Mouse (Mus musculus): Measurements from ENCODE around the gene Apc2. TPM values are rescaled to one million over a fixed set of nuclear protein-coding genes. Genes with fewer than 3 reads are reported as not detected.

The Apc2 gene
- total RNA-seq, 2 experiments from 2014 or later, result 131 to 139 TPM

DNA sequence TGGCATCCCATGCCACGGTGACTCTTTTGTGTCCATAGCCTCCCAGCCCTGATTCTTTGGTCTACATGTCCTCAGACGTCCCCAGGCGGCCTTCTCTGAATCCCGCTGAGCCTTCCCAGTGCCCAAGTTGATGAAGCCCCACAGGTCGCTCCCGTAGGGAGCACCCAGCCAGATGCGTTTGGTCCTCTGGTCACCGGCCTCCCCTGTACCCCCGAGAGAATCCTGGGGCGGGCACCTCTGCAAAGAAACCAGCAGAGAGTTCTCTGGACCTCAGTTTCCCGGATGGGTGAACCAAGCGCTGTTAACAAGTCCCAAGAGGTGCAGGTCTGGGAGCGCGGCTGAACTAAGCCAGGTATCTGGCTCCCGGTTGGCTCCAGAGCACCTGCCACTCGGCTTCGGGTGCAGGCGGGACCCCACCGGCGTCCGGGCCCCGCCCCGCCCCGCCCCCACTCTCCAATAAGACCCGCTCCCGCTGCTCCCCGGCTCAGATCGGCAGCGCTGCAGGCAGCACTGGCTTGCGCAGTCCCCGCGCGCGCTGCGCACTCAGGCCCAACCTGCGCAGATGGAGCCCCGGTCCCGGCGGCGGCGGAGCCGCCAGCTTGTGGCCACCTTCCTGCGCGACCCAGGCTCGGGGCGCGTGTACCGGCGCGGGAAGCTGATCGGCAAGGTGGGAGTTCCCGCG lies 60.4 kb downstream of the Apc2 start, which contains the start of gene Plk5:
Gene Plk5 (plus strand): TSS at position 459 of the 682 bp plus-strand sequence.
- no peak for DNase-seq (ENCODE audit: low spot score in 2 of 2)
- intact Hi-C loops (cut with DNase I), result loop anchor here (10.0 kb wide), 1 partner anchor 139 kb away; the partner anchor contains the start of gene Onecut3

DNA sequence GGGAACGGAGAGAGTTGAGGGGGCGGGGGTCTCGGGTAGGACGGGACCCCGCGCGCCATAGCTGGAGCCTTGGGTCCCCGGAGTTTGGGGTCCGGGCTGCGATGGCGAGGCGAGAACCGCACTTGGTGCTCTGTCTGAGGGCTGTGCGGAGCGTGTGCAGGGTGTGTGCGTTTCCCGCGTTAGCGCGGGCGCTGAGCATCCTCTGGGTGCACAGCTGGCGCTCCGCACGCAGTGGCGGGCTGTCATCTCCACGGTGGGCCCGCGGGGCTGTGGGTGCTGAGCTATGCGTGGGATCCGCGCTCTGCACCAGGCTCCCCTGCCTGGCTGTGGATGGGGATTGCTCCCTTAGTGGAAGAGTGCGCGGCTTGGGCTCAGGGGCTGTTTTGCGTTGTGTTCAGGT lies 61.0 kb downstream of the Apc2 start:
- intact Hi-C loops (cut with DNase I), result loop anchor here (10.0 kb wide), 1 partner anchor 138 kb away; the partner anchor contains the start of gene Onecut3
- peak in 1 of 2 experiments; percentile 40 for DNase-seq (ENCODE audit: low spot score in 2 of 2)

DNA sequence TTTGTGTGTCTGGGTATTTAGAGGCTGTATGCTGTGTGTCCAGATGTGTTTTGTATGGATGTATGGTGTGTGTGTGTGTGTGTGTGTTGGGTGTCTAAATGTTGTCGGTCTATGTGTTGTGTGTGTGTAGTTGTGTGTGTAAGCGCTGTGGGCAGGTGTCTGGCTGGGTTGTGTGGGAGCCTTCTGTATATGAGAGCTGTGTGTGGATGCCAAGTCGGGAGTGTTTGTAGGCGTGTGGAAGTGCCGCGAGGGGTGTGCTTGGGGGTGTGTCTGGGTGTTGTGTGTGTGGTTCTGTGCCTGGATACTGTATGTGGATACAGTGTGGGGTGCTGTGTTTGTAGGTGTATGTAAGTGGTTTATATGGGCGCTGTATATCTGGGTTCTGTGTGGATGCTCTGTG lies 61.6 kb downstream of the Apc2 start:
- peak in 1 of 2 experiments; percentile 50 for DNase-seq (ENCODE audit: low spot score in 2 of 2)
- intact Hi-C loops (cut with DNase I), result loop anchor here (10.0 kb wide), 1 partner anchor 137 kb away; the partner anchor contains the start of gene Onecut3

DNA sequence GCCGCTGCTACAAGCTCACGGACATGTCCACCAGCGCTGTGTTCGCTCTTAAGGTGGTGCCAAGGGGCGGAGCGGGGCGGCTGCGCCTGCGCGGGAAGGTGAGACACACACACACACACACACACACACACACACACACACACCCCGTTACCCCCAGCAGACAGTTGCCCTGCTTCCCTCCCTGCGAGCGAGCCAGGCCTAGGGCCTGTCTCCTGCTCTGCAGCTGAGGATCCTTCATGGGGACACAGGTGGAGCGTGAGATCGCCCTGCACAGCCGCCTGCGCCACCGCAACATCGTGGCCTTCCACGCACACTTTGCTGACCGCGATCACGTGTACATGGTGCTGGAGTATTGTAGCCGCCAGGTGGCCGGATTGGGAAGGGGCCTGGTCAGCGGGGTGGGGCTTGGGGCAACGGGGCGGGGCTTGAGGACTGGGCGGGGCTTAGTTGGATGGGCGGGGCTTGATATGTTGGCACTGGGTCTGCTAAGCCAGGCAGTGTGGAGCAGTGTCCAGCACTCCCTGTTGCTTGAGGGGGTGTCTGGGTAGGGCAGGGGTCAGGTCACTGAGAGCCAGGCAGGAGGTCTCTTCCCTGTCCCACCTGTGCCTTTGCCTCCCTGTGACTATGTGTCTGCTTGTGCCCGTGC lies 62.3 kb downstream of the Apc2 start:
- intact Hi-C loops (cut with DNase I), result loop anchor here (10.0 kb wide), 1 partner anchor 137 kb away; the partner anchor contains the start of gene Onecut3

DNA sequence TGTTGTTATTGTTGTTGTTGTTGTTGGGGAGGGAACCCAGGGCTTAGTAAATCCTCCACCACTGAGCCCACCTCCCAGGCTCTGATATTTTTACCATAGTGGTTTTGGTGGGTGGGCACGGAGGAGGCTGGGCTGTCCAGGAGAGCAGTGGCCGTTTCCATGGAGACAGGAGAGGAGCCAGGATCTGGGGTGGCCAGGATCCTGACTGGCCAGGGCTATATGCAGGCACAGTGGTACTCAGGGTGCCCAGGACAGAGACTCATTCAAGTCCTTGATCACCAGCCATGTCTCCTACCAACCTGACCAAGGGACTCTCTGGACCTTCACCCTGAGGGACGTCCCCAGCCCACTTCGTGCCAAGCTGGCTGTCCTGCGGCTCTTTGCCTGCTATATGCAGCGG lies 68.0 kb downstream of the Apc2 start:
- intact Hi-C loops (cut with DNase I), result no loop called here
- no peak for DNase-seq (ENCODE audit: low spot score in 2 of 2)

More for the DNA sequence above, 62.3 kb downstream of the Apc2 start:
- DNase-seq (ENCODE audit: low spot score in 2 of 2), result no peak

DNA sequence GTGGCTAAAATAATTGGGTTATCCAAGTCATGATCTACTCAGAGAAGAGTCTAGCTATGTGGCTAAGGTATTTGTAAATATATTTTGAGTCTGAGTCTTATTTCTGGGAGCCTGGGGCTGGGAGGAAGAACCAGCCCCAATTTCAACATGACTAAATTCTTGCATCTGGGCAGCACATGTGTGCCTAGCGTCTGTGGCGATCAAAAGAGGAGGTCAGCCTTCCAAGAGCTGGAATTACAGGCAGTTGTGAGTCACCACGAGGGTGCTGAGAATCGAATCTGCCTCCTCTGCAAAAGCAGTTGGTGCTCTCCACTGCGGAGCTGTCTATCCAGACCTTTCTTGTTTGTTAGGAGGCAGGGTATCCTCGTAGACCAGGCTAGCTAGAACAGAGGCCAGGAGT lies 70.0 kb downstream of the Apc2 start:
- intact Hi-C loops (cut with DNase I), result no loop called here
- DNase-seq (ENCODE audit: low spot score in 2 of 2), result no peak

Small RNA genes within 50 kb of the gene (microRNA-seq; reads per million reads assigned to microRNA genes)
- 2.4 to 3.7 reads per million in 2 experiments for gene Mir6911

Other genes with a start within 250 kb of the Apc2 start
- gene Gpx4, start 248.8 kb upstream of the Apc2 start, total RNA-seq (2021), result 100 to 1,000 TPM; 462 to 482 TPM
- 10 to 100 TPM; 19.2 to 19.3 TPM for gene Sbno2, start 190.4 kb upstream of the Apc2 start, total RNA-seq (2021)
- gene Stk11, start 180.2 kb upstream of the Apc2 start, total RNA-seq (2021), result 10 to 100 TPM; 86.2 to 90.8 TPM
- 100 to 1,000 TPM; 403 to 424 TPM for gene Atp5d, start 157.3 kb upstream of the Apc2 start, total RNA-seq (2021)
- 100 to 1,000 TPM; 437 to 473 TPM for gene Cbarp, start 155.1 kb upstream of the Apc2 start, total RNA-seq (2021)
- 10 to 100 TPM; 94.0 to 96.3 TPM for gene Midn, start 147.7 kb upstream of the Apc2 start, total RNA-seq (2021)
- 100 to 1,000 TPM in 1 of 2 experiments, 10 to 100 TPM in 1; 95.6 to 111 TPM for gene Cirbp, start 130.0 kb upstream of the Apc2 start, total RNA-seq (2021)
- 1 to 10 TPM; 5.7 to 6.2 TPM for gene 1600002K03Rik, start 123.0 kb upstream of the Apc2 start, total RNA-seq (2021)
- gene Efna2, start 116.5 kb upstream of the Apc2 start, total RNA-seq (2021), result 10 to 100 TPM; 13.9 to 14.3 TPM
- 10 to 100 TPM; 39.4 to 41.5 TPM for gene Mum1, start 69.5 kb upstream of the Apc2 start, total RNA-seq (2021)
- gene Ndufs7, start 46.9 kb upstream of the Apc2 start, total RNA-seq (2021), result 100 to 1,000 TPM; 171 to 187 TPM
- 10 to 100 TPM; 20.7 to 29.7 TPM for gene Gamt, start 35.0 kb upstream of the Apc2 start, total RNA-seq (2021)
- gene Dazap1, start 34.5 kb upstream of the Apc2 start, total RNA-seq (2021), result 10 to 100 TPM; 84.3 to 84.9 TPM
- 100 to 1,000 TPM; 743 to 795 TPM for gene Rps15, start 3.5 kb upstream of the Apc2 start, total RNA-seq (2021)
- 10 to 100 TPM; 21.2 to 25.5 TPM for gene 2310011J03Rik, start 24.6 kb downstream of the Apc2 start, total RNA-seq (2021)
- 1 to 10 TPM; 4.9 to 5.7 TPM for gene Pcsk4, start 33.5 kb downstream of the Apc2 start, total RNA-seq (2021)
- gene Reep6, start 34.0 kb downstream of the Apc2 start, total RNA-seq (2021), result 10 to 100 TPM in 1 of 2 experiments, 1 to 10 TPM in 1; 8.6 to 10.1 TPM
- 1 to 10 TPM; 2.0 to 4.2 TPM for gene Adamtsl5, start 52.4 kb downstream of the Apc2 start, total RNA-seq (2021)
- gene Plk5, start 60.5 kb downstream of the Apc2 start, total RNA-seq (2021), result 10 to 100 TPM in 1 of 2 experiments, 1 to 10 TPM in 1; 7.6 to 10.6 TPM
- 10 to 100 TPM; 19.9 to 24.1 TPM for gene Mex3d, start 91.7 kb downstream of the Apc2 start, total RNA-seq (2021)
- 100 to 1,000 TPM; 122 to 134 TPM for gene Mbd3, start 103.6 kb downstream of the Apc2 start, total RNA-seq (2021)
- gene Uqcr11, start 110.9 kb downstream of the Apc2 start, total RNA-seq (2021), result 100 to 1,000 TPM; 587 to 604 TPM
- gene Tcf3, start 137.7 kb downstream of the Apc2 start, total RNA-seq (2021), result 10 to 100 TPM; 26.6 to 29.1 TPM
- gene Onecut3, start 198.9 kb downstream of the Apc2 start, total RNA-seq (2021), result not detected
- gene Atp8b3, start 243.1 kb downstream of the Apc2 start, total RNA-seq (2021), result under 1 TPM; 0.15 TPM